18 mouse cellular contexts compared by ENCODE assay signal in the genomic region with DNA sequence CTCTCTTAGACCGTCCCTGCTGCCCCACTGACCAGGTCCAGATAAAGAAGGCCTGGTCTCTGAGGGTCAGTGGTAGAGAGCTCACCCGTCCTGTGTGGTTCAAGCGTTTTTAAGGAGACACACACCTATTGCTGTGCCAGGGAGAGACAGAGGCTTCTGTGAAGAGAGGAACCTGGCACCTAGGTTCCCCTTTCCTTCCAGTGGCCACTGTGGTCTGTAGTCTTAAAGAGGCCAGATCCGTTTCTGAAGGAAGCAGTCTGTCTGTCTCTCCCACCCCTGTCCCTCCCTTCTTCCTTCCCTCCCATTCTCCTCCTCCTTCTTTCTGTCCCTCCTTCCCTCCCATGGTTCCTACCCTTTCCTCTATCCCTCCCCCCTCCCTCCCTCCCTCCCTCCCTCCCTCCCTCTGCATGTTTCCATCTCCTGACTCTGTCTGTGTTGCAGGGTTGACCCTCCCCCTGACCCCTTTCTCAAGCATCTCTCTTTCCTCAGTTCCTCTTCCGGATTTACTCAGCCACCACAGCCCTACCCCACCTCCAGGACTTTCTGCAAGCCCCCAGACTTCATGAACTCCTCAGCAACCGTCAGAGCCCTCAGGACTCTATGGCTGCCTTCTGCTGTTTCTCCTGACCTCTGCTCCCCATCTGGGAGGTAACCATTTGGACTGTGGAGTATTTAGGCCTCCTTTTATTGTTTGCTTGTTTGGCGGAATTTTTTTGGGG.
DNase-seq lines count a peak whose midpoint lies in the region; ATAC-seq and TF ChIP-seq lines count a peak whose summit lies in the region.
"Had no signal": no experiment of that assay in that cellular context is flagged by ENCODE, and none has a peak within 500 bp of the region (broad histone marks: within the 10 kb centered on the region; RNA-seq: fewer than 3 reads in every experiment).

No protein-coding gene starts in this region.

- no peaks in the 10 kb centered on the region for H3K9me3 ChIP-seq in lung, postnatal 0 days (ENCODE audit: low read length)
- H3K9me3 ChIP-seq in CH12.LX (replicated peaks; ENCODE audit: low read length), result no peaks in the 10 kb centered on the region
- H3K9me3 ChIP-seq: embryonic facial prominence, embryonic 15.5 days; forebrain, embryonic 15.5 days; kidney, embryonic 15.5 days; limb, embryonic 15.5 days; neural tube, embryonic 15.5 days had no signal

- H3K27me3 ChIP-seq in lung, postnatal 0 days (replicated peaks; ENCODE audit: insufficient read depth, low read length), result no peaks in the 10 kb centered on the region
- no peaks in the 10 kb centered on the region for H3K27me3 ChIP-seq in CH12.LX (replicated peaks)
- H3K27me3 ChIP-seq: embryonic facial prominence, embryonic 15.5 days; forebrain, embryonic 15.5 days; kidney, embryonic 15.5 days; limb, embryonic 15.5 days; neural tube, embryonic 15.5 days had no signal

- no peak overlapping the region for H3K27ac ChIP-seq in lung, postnatal 0 days (ENCODE audit: low read length)
- no peak overlapping the region for H3K27ac ChIP-seq in CH12.LX (ENCODE audit: insufficient read depth, low read depth)
- peak overlapping the region; percentile 91 for H3K27ac ChIP-seq in bone marrow, adult 2 months (ENCODE audit: control insufficient read depth, insufficient read depth, low read depth, low read length, poor library complexity)
- H3K27ac ChIP-seq: embryonic facial prominence, embryonic 15.5 days; forebrain, embryonic 15.5 days; gastrocnemius, adult 2 months; kidney, embryonic 15.5 days; limb, embryonic 15.5 days; neural tube, embryonic 15.5 days had no signal

- DNase-seq in lung, postnatal 0 days (ENCODE audit: low spot score), result peak; percentile 43
- no peak for DNase-seq in lung, postnatal 10 days
- DNase-seq in CH12.LX (ENCODE audit: extremely low read depth) (peak; percentile 87), adipocyte (ENCODE audit: low spot score) (no peak)
- DNase-seq in right cerebral cortex, postnatal 14 days, result no peak
- no peak for DNase-seq in left cerebral cortex, postnatal 25 days (ENCODE audit: low spot score in 2 of 2)
- DNase-seq: cerebellum, adult 11-12 months; gastrocnemius, adult 2 months; heart, postnatal 10 days; retina, postnatal 1 day; thymus, postnatal 4 days had no signal

- H3K4me2 ChIP-seq in lung, postnatal 0 days (replicated peaks; ENCODE audit: low read depth, low read length), result no peak overlapping the region
- H3K4me2 ChIP-seq in CH12.LX (ENCODE audit: insufficient read depth, low read depth, poor library complexity, severe bottlenecking), result no peak overlapping the region
- H3K4me2 ChIP-seq: embryonic facial prominence, embryonic 15.5 days; forebrain, embryonic 15.5 days; kidney, embryonic 15.5 days; limb, embryonic 15.5 days; neural tube, embryonic 15.5 days had no signal

- dilution Hi-C loops in CH12.LX (cut with MboI; ENCODE audit: extremely low pct_ligation_motif_present, extremely low pct_unique_long_range_greater_than_20kb, low sequenced_read_pairs), result no loop called here

- WGBS in lung, postnatal 0 days, result 52% methylated on average over 7 of the region's 7 CpGs
- 11% methylated on average over 7 of the region's 7 CpGs for WGBS in bone marrow, adult 2 months

- H3K36me3 ChIP-seq in lung, postnatal 0 days (ENCODE audit: insufficient read depth, low read length), result no peaks in the 10 kb centered on the region
- H3K36me3 ChIP-seq in CH12.LX (replicated peaks in 1 of 2; ENCODE audit: control insufficient read depth in 1 of 2, insufficient read depth in 1 of 2, low read length in 1 of 2), result peaks cover 0 to 3% of the 10 kb centered on the region in 2 experiments
- H3K36me3 ChIP-seq: embryonic facial prominence, embryonic 15.5 days; forebrain, embryonic 15.5 days; kidney, embryonic 15.5 days; limb, embryonic 15.5 days; neural tube, embryonic 15.5 days had no signal

- ATAC-seq in lung, postnatal 0 days, result peak; percentile 25; the same call in 1 of the 2 replicates
- ATAC-seq in megakaryocyte, adult 5-6 weeks (ENCODE audit: poor library complexity, severe bottlenecking), result peak; percentile 72
- ATAC-seq: forebrain, embryonic 15.5 days had no signal

- intact Hi-C loops in left cerebral cortex, postnatal 25 days (cut with DNase I), result no loop called here

- no peak for TF ChIP-seq CTCF in lung, postnatal 0 days (IDR thresholded peaks at IDR 0.05)
- TF ChIP-seq CTCF in CH12.LX (conservative IDR thresholded peaks at IDR 0.05 in 1 of 2, IDR thresholded peaks at IDR 0.05 in 1 of 2; ENCODE audit: low read depth in 2 of 2, low read length in 2 of 2), result no peak
- no peak for TF ChIP-seq CTCF in bone marrow, adult 2 months (IDR thresholded peaks at IDR 0.05; ENCODE audit: control insufficient read depth, insufficient read depth, low read length)

- TF ChIP-seq RAD21 in CH12.LX (IDR thresholded peaks at IDR 0.05; ENCODE audit: low read depth, low read length), result no peak; the same call in 1 of the 2 replicates

- no peak overlapping the region for H3K9ac ChIP-seq in lung, postnatal 0 days (replicated peaks; ENCODE audit: low read depth)
- no peak overlapping the region for H3K9ac ChIP-seq in CH12.LX (ENCODE audit: insufficient read depth, low read depth)
- H3K9ac ChIP-seq: embryonic facial prominence, embryonic 15.5 days; forebrain, embryonic 15.5 days; kidney, embryonic 15.5 days; limb, embryonic 15.5 days; neural tube, embryonic 15.5 days had no signal

- no peak overlapping the region for H3K4me3 ChIP-seq in lung, postnatal 0 days (ENCODE audit: low read depth, low read length)
- peak overlapping the region; percentile 1 to 59 (median 43) for H3K4me3 ChIP-seq in CH12.LX (replicated peaks in 1 of 3; ENCODE audit: low read depth in 2 of 3, low read length in 2 of 3, poor library complexity in 1 of 3)
- peak overlapping the region; percentile 64 for H3K4me3 ChIP-seq in bone marrow, adult 2 months (replicated peaks; ENCODE audit: control insufficient read depth, low read depth, low read length)
- H3K4me3 ChIP-seq: embryonic facial prominence, embryonic 15.5 days; forebrain, embryonic 15.5 days; gastrocnemius, adult 2 months; kidney, embryonic 15.5 days; limb, embryonic 15.5 days; neural tube, embryonic 15.5 days had no signal

- TF ChIP-seq POLR2A in CH12.LX (IDR thresholded peaks at IDR 0.05; ENCODE audit: low read depth, low read length), result no peak
- no peak for TF ChIP-seq POLR2A in bone marrow, adult 2 months (IDR thresholded peaks at IDR 0.05; ENCODE audit: borderline replicate concordance, control insufficient read depth, low read depth, low read length)

- TF ChIP-seq EP300 in lung, postnatal 0 days (IDR thresholded peaks at IDR 0.05), result no peak
- TF ChIP-seq EP300 in CH12.LX (IDR thresholded peaks at IDR 0.05; ENCODE audit: low read length), result peak; percentile 78

- no peaks in the 10 kb centered on the region for H3K79me2 ChIP-seq in CH12.LX (replicated peaks; ENCODE audit: control insufficient read depth, extremely low read depth, insufficient read depth, poor library complexity, severe bottlenecking)

- in situ Hi-C loops in CH12.LX (cut with MboI; ENCODE audit: low pct_ligation_motif_present, low pct_unique_long_range_greater_than_20kb, low sequenced_read_pairs), result no loop called here

- no peaks in the 10 kb centered on the region for H3K4me1 ChIP-seq in lung, postnatal 0 days (ENCODE audit: insufficient read depth, low read depth, low read length)
- H3K4me1 ChIP-seq in CH12.LX (ENCODE audit: control insufficient read depth in 1 of 2, insufficient read depth in 2 of 2), result peaks cover 13 to 51% of the 10 kb centered on the region in 2 experiments
- peaks cover 3% of the 10 kb centered on the region; the same call in 1 of the 2 replicates for H3K4me1 ChIP-seq in bone marrow, adult 2 months (ENCODE audit: control insufficient read depth, insufficient read depth, low read length)
- H3K4me1 ChIP-seq: forebrain, embryonic 15.5 days; kidney, embryonic 15.5 days had no signal

TF ChIP-seq in CH12.LX, 34 proteins besides CTCF, POLR2A, EP300 and RAD21:
- 0 out of 2 replicates have a peak, but pooled peaks have one; percentile 59 for TF ChIP-seq RCOR1 (conservative IDR thresholded peaks at IDR 0.05; ENCODE audit: low read depth, low read length)
- TF ChIP-seq BHLHE40 (IDR thresholded peaks at IDR 0.05; ENCODE audit: low read depth, low read length), result 0 out of 2 replicates have a peak, but pooled peaks have one; percentile 35
- TF ChIP-seq NRF1 (IDR thresholded peaks at IDR 0.05; ENCODE audit: low read depth, low read length), result no peak
- no peak for TF ChIP-seq ZMIZ1 (IDR thresholded peaks at IDR 0.05; ENCODE audit: low read depth, low read length)
- peak; percentile 93 for TF ChIP-seq IRF4 (IDR thresholded peaks at IDR 0.05; ENCODE audit: low read depth, low read length)
- peak; percentile 75; the same call in 1 of the 2 replicates for TF ChIP-seq MAZ (IDR thresholded peaks at IDR 0.05; ENCODE audit: low read depth, low read length)
- no peak; the same call in 1 of the 2 replicates for TF ChIP-seq ETS1 (conservative IDR thresholded peaks at IDR 0.05; ENCODE audit: low read depth, low read length)
- TF ChIP-seq MEF2A (IDR thresholded peaks at IDR 0.05; ENCODE audit: borderline replicate concordance, low read depth, low read length), result 0 out of 2 replicates have a peak, but pooled peaks have one; percentile 35
- no peak for TF ChIP-seq MXI1 (IDR thresholded peaks at IDR 0.05; ENCODE audit: low read depth, low read length)
- peak; percentile 58 for TF ChIP-seq ELF1 (IDR thresholded peaks at IDR 0.05; ENCODE audit: low read depth, low read length)
- TF ChIP-seq SIN3A (IDR thresholded peaks at IDR 0.05; ENCODE audit: low read length), result 0 out of 2 replicates have a peak, but pooled peaks have one; percentile 38
- peak; percentile 73 for TF ChIP-seq CHD2 (IDR thresholded peaks at IDR 0.05; ENCODE audit: low read length)

Comparison
In these comparisons a context has a peak if more than half of its experiments do, and no peak if none do; other contexts are left out.
1. DNase-seq: peak in lung, postnatal 0 days (single experiment) and CH12.LX (single experiment); none in lung, postnatal 10 days (single experiment), adipocyte (single experiment), right cerebral cortex, postnatal 14 days (single experiment) and left cerebral cortex, postnatal 25 days (0 of 2).